Mouse (Mus musculus): ENCODE measurements around the gene Kcnk15.

GRCm38 (mm10) chr2:163869783-163870182 lies 16.3 kb downstream of the Kcnk15 start:
- TF ChIP-seq CTCF (IDR thresholded peaks at IDR 0.05; ENCODE audit: extremely low read depth, insufficient read length, insufficient replicate concordance, low read depth, low read length) (no peak), POLR2A (IDR thresholded peaks at IDR 0.05; ENCODE audit: low read depth, low read length) (no peak)

Data from small intestine, adult 2 months (tissue).